In the genomic region with DNA sequence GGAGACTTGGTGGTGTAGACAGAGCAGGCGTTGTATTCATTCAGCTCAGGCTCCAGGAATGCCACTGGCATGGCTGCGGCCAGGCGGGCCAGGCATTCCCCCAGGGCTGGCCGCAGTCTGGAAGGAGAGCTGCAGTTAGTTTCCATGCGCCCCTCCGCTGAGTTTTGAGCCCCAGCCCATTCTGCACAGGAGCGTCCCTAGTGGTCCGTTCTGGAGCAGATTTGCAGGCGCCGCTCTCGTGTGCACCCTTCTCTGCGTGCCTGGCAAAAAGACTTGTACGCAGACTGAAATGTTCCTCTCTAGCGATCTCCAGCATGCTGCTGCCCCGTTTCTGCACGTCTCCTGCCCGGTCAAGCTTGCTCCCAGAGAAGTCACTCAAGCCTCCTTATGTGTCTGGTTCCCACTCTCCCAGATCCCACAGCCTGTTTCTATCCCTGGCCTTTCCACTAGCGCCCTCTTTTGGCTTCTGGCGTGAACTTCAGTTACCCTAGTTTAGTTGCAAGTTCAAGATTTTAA, we compare ENCODE assay signal across 8 mouse cellular contexts.
DNase-seq lines count a peak whose midpoint lies in the region; ATAC-seq and TF ChIP-seq lines count a peak whose summit lies in the region.

No protein-coding gene starts in this region.

- WGBS in kidney, adult 2 months = 9% methylated on average over 19 of the region's 19 CpGs
- WGBS in forebrain, embryonic 15.5 days = 6% methylated on average over 19 of the region's 19 CpGs

- TF ChIP-seq POLR2A in kidney, adult 2 months (IDR thresholded peaks at IDR 0.05; ENCODE audit: low read depth, low read length) = no peak
- TF ChIP-seq POLR2A in myocyte (IDR thresholded peaks at IDR 0.05; ENCODE audit: insufficient read length, low read depth) = peak; percentile 10

- no peaks in the 10 kb centered on the region for H3K4me1 ChIP-seq in kidney, adult 2 months (ENCODE audit: control insufficient read depth, insufficient read depth, low read length)
- no peaks in the 10 kb centered on the region for H3K4me1 ChIP-seq in forebrain, embryonic 15.5 days

- no peaks in the 10 kb centered on the region for H3K9me3 ChIP-seq in forebrain, embryonic 15.5 days

- no peak overlapping the region for H3K4me2 ChIP-seq in forebrain, embryonic 15.5 days (replicated peaks)
- H3K4me2 ChIP-seq in myocyte (ENCODE audit: low read depth) = no peak overlapping the region

- ATAC-seq in forebrain, embryonic 15.5 days (replicated peaks) = peak; percentile 48; the same call in 1 of the 2 replicates

- no peaks in the 10 kb centered on the region for H3K27me3 ChIP-seq in kidney, adult 2 months (replicated peaks; ENCODE audit: control insufficient read depth, insufficient read depth, low read length)
- H3K27me3 ChIP-seq in forebrain, embryonic 15.5 days = no peaks in the 10 kb centered on the region
- H3K27me3 ChIP-seq in myocyte (ENCODE audit: control insufficient read depth, insufficient read depth, insufficient read length) = no peaks in the 10 kb centered on the region

- H3K36me3 ChIP-seq in kidney, adult 2 months (ENCODE audit: control insufficient read depth, insufficient read depth, low read length) = no peaks in the 10 kb centered on the region
- H3K36me3 ChIP-seq in forebrain, embryonic 15.5 days = no peaks in the 10 kb centered on the region
- peaks cover 14% of the 10 kb centered on the region for H3K36me3 ChIP-seq in myocyte (ENCODE audit: control insufficient read depth, insufficient read depth)

- H3K4me3 ChIP-seq in kidney, adult 2 months (ENCODE audit: insufficient read depth, low read depth, low read length) = no peak overlapping the region
- H3K4me3 ChIP-seq in forebrain, embryonic 15.5 days = no peak overlapping the region
- H3K4me3 ChIP-seq in myocyte = no peak overlapping the region

- peak; percentile 21 for DNase-seq in kidney, adult 2 months
- no peak for DNase-seq in kidney, postnatal 14 days
- peak; percentile 89 for DNase-seq in R1 (ENCODE audit: low read depth, low spot score)
- DNase-seq in kidney, postnatal 4 days = peak; percentile 54 to 69
- no peak for DNase-seq in cerebellum, postnatal 36 days
- no peak for DNase-seq in spleen, postnatal 10 days (ENCODE audit: low spot score in 2 of 2)

- H3K9ac ChIP-seq in forebrain, embryonic 15.5 days (replicated peaks) = no peak overlapping the region

- TF ChIP-seq CTCF in kidney, adult 2 months (conservative IDR thresholded peaks at IDR 0.05; ENCODE audit: insufficient read depth, insufficient read length, low read depth, low read length) = peak; percentile 47

- no peak overlapping the region for H3ac ChIP-seq in myocyte (ENCODE audit: control insufficient read depth, insufficient read length)

- no peaks in the 10 kb centered on the region for H3K79me2 ChIP-seq in myocyte (ENCODE audit: control insufficient read depth, insufficient read depth)

- H3K27ac ChIP-seq in kidney, adult 2 months (ENCODE audit: insufficient read depth, low read depth, low read length) = no peak overlapping the region
- H3K27ac ChIP-seq in forebrain, embryonic 15.5 days (replicated peaks) = no peak overlapping the region; the same call in 1 of the 2 replicates

TF ChIP-seq in myocyte, 11 proteins besides CTCF, POLR2A, EP300 and RAD21:
- TF ChIP-seq POLR2AphosphoS2 (IDR thresholded peaks at IDR 0.05; ENCODE audit: insufficient read length, low read depth) (peak; percentile 45), TCF12 (IDR thresholded peaks at IDR 0.05; ENCODE audit: insufficient read depth, poor library complexity, severe bottlenecking) (no peak), USF1 (IDR thresholded peaks at IDR 0.05; ENCODE audit: low read depth) (no peak)

Comparison
In these comparisons a context has a peak if more than half of its experiments do, and no peak if none do; other contexts are left out.
1. DNase-seq: peak in kidney, adult 2 months (single experiment), R1 (single experiment) and kidney, postnatal 4 days (2 of 2); none in kidney, postnatal 14 days (single experiment), cerebellum, postnatal 36 days (0 of 2) and spleen, postnatal 10 days (0 of 2).